Mouse (Mus musculus) neutrophil, adult 83 days (primary cell): ENCODE data around the gene Spink2. TPM values are rescaled to one million over a fixed set of nuclear protein-coding genes. Genes with fewer than 3 reads are reported as not detected.

Experiments
- total RNA-seq, 2 experiments: library from RNA; stranded (reverse); gene quantifications; one replicate each; pipeline ENCODE4 v1.2.4; 2023

Spink2 gene
- 1 to 10 TPM; 9.1 to 9.9 TPM for total RNA-seq

DNA sequence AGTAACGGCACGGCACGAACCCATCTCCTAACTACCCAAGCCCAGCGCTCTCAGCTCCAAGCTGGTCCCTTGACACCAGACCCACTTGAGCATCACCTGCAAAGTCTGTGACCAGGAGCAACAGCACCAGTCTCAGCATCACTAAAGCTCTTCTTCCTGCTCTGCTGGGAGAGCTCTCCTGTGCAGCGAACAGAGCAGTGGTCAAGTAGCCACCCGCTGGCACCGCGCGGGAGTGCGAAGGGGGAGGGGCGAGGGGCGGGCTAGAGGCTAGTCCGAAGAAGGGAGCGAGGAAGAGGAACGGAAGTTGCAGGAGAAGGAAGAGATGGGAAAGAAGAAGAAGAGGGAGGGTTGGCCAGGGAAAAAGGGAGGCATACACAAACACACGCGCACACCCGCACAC is at the start of gene Spink2:
TSS of gene Spink2 (minus strand) at position 236 of the 400 bp plus-strand sequence.

Other genes with a start within 250 kb of the Spink2 start
- 10 to 100 TPM; 72.1 to 72.5 TPM for gene Srp72, start 236.8 kb downstream of the Spink2 start, total RNA-seq
- gene Arl9, start 207.4 kb downstream of the Spink2 start, total RNA-seq: not detected
- under 1 TPM; 0.46 to 0.50 TPM for gene Thegl, start 195.4 kb downstream of the Spink2 start, total RNA-seq
- 10 to 100 TPM; 39.3 to 41.7 TPM for gene Hopx, start 96.3 kb downstream of the Spink2 start, total RNA-seq
- gene Rest, start 54.0 kb upstream of the Spink2 start, total RNA-seq: 10 to 100 TPM; 22.6 to 24.5 TPM
- gene Noa1, start 98.6 kb upstream of the Spink2 start, total RNA-seq: 10 to 100 TPM in 1 of 2 experiments, 1 to 10 TPM in 1; 10.0 to 13.2 TPM
- gene Polr2b, start 98.7 kb upstream of the Spink2 start, total RNA-seq: 10 to 100 TPM; 34.4 to 36.4 TPM
- 1 to 10 TPM in 1 of 2 experiments, under 1 TPM in 1; 0.86 to 2.2 TPM for gene Igfbp7, start 196.6 kb upstream of the Spink2 start, total RNA-seq